Mouse (Mus musculus): ENCODE measurements around the gene Drd3.

- TF ChIP-seq CTCF (IDR thresholded peaks at IDR 0.05; ENCODE audit: low read depth, low read length) (no peak), POLR2A (IDR thresholded peaks at IDR 0.05; ENCODE audit: extremely low read depth, insufficient read depth, low read length) (no peak)
Observed at GRCm38 (mm10) chr16:43860624-43861023, 106.8 kb downstream of the Drd3 start.

All from liver, adult 2 months (tissue).